Mouse (Mus musculus) cerebellum, adult 2 months (tissue): ENCODE results near the gene Dpp4. TPM values are rescaled to one million over a fixed set of nuclear protein-coding genes. Genes with fewer than 3 reads are reported as not detected.

Source experiments
- DNase-seq, 2 experiments: peaks; one replicate each; pipeline ENCODE4 v3.0.0; 2021
- H3K27ac ChIP-seq: fragments of 200-500 bp; 2 replicates; pipeline ENCODE4 v1.5.1; 2012; ENCODE audit warnings: low read length, control low read depth, inconsistent platforms; ENCODE audit not compliant: insufficient read depth
- H3K27me3 ChIP-seq: fragments of 200-500 bp; 2 replicates; pipeline ENCODE4 v1.6.1; 2012; ENCODE audit warnings: inconsistent platforms, mild to moderate bottlenecking, low read length, moderate library complexity; ENCODE audit not compliant: control insufficient read depth, insufficient read depth
- H3K4me1 ChIP-seq: fragments of 200-500 bp; 2 replicates; pipeline ENCODE4 v1.6.1; 2011; ENCODE audit warnings: low read length; ENCODE audit not compliant: control insufficient read depth, insufficient read depth
- H3K4me3 ChIP-seq: fragments of 200-500 bp; replicated peaks from 2 replicates; pipeline ENCODE3; 2011; ENCODE audit warnings: mild to moderate bottlenecking, low read depth, low read length, control low read depth; ENCODE audit not compliant: insufficient read depth
- CTCF ChIP-seq: fragments of 200-500 bp; IDR thresholded peaks from 2 replicates; pipeline ENCODE4 v1.5.1; 2011; ENCODE audit warnings: low read depth, mild to moderate bottlenecking, control low read depth, low read length, moderate library complexity, borderline replicate concordance; ENCODE audit not compliant: insufficient read depth
- POLR2A ChIP-seq: fragments of 200-500 bp; IDR thresholded peaks from 2 replicates; pipeline ENCODE4 v1.6.1; 2011; ENCODE audit warnings: low read length, control low read depth, borderline replicate concordance; ENCODE audit not compliant: insufficient read depth
- WGBS: fragments of 180-500 bp; shearing (Covaris S2); methylation state at CpG from one replicate; pipeline ENCODE4 v1.1.7; 2018; 5-methylcytosine and 5-hydroxymethylcytosine counted together
- polyA plus RNA-seq: library from polyadenylated mRNA; depleted of rRNA; stranded (reverse); fragments of >200 nt; gene quantifications from 2 replicates; pipeline ENCODE4 v1.2.3, GENCODE M21; 2012

Gene Dpp4
- polyA plus RNA-seq, 1 experiment = 0.85 TPM

DNA sequence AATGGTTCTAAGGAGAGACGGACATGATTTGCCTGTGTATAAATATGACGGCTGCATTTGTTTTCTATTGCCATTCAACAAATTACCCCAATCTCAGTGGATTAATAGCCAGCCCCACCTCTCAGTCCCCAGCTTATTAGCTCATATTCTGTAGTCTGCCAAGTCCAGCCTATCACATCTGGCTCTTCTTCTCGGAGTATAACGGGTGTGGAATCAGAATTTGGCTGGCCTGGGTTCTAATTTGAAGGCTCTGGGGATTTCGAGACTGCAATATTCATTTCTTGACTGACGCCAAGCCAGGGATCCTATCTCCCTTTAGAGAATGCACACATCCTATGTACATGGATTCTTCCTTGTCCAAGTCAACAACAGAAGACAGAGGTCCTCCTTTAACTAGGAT lies 11.0 kb downstream of the Dpp4 start:
- no peak for DNase-seq
- no peak for TF ChIP-seq POLR2A
- TF ChIP-seq CTCF = no peak
- WGBS = 58% methylated on average over 6 of the region's 6 CpGs

DNA sequence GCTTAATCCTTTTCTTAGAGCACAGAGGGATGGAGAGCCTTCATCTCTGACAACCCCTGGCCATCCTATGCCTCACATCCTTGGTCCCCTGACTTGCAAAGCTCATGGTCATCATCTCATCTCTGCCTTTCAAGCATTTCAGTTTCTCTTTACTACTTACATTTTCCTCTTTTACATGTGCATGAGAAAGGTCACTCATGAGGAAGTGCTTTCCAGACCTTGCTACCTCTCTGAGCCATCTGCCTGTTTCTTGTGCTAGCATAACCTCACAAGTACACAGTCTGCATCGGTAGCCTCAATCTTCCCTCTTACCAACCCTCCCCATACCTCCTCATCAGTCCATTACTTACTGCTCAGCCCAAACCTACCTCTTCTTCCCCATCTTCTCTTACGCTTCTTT lies 12.2 kb downstream of the Dpp4 start:
- no peak for DNase-seq
- WGBS = 93% methylated on average over 2 of the region's 2 CpGs
- H3K27ac ChIP-seq = no peak overlapping the region
- H3K27me3 ChIP-seq = no peaks in the 10 kb centered on the region
- H3K4me1 ChIP-seq = no peaks in the 10 kb centered on the region
- H3K4me3 ChIP-seq = no peak overlapping the region
- TF ChIP-seq CTCF = no peak
- no peak for TF ChIP-seq POLR2A

More for the DNA sequence above, 11.0 kb downstream of the Dpp4 start:
- Histone ChIP-seq H3K27me3 (no peaks in the 10 kb centered on the region), H3K27ac (no peak overlapping the region), H3K4me1 (no peaks in the 10 kb centered on the region), H3K4me3 (no peak overlapping the region)

DNA sequence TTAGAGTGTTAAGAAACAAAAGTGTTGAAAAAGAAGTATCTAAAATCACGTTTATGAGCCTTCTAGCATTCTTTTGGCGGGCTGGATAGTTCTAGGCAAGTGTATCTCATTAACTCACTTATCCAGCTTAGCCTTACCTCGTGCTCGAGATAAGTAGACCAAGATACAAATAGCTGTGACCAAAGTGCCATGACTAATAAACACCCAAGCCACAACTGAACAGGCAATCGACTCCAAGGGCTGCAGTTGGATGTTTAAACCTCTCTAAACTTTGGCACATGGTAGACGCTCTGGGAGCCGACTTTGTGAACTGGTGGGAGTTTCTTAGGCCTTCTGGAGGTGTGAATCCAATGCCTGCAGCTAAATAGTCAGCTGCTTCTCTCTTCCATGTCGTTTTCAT lies 12.7 kb downstream of the Dpp4 start:
- 73% methylated on average over 8 of the region's 8 CpGs for WGBS
- H3K4me1 ChIP-seq = no peaks in the 10 kb centered on the region
- no peak for TF ChIP-seq POLR2A

DNA sequence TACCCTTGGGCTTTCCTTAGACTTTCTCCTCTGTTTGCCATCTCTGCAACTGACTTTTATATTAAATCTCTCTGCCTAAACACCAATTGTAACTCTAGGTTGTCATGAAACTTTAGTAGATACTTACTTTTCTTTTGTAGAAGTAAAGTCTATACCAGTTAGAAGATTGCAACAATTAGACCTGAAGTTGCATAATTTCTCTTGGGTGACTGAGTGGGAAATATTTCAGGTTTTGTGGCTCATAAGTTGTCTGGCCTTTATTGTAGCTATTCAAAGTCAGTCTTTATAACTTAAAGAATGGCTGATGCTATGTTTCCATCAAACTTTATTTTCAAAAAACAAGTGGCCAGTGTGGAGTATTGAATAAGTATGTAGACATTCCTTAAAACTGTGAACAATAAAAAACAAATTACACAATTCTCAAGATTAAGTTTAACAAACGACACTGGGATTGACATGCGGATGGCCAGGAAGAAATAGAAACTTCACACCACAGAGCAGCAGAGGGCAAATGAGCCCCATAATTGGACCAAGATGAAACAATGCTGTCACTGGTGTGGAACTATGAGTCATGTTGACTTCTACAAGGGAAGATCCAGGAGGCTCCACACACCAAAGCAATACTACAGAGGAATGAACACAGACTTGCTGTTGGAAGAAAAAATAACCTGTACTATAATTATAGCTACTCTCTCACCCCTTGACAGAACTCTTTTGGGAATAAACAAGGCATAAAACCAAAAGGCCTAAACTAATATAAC lies 13.7 kb downstream of the Dpp4 start:
- no peak overlapping the region for H3K27ac ChIP-seq
- no peak for DNase-seq
- 90% methylated on average over 2 of the region's 2 CpGs for WGBS
- H3K4me3 ChIP-seq = no peak overlapping the region
- H3K27me3 ChIP-seq = no peaks in the 10 kb centered on the region
- TF ChIP-seq CTCF (no peak), POLR2A (no peak)
- H3K4me1 ChIP-seq = no peaks in the 10 kb centered on the region

More for the DNA sequence above, 12.7 kb downstream of the Dpp4 start:
- no peak overlapping the region for H3K4me3 ChIP-seq
- no peak for DNase-seq
- H3K27me3 ChIP-seq = no peaks in the 10 kb centered on the region
- H3K27ac ChIP-seq = no peak overlapping the region

DNA sequence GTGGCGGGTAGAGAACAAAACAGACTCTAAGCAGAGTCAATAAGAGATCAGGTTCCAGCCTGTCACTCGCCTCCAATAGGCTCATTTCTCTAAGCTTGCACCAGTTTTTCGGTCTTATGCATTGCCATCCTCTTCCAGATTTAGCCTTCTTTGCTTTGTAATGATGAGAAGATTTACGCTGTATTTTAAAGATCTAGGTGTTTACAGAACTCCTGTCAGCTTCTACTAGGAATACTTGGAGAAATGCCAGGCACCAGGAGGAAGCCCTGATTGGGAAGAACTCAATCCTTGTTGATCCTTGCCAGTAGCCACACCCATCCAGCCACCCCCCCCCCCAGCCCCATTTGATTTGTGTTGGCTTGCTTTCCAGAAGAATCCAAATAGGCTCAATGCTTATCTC lies 14.4 kb downstream of the Dpp4 start:
- no peak for DNase-seq
- Histone ChIP-seq H3K4me1 (no peaks in the 10 kb centered on the region), H3K4me3 (no peak overlapping the region), H3K27me3 (no peaks in the 10 kb centered on the region), H3K27ac (no peak overlapping the region)
- TF ChIP-seq CTCF (no peak), POLR2A (no peak)
- WGBS = 90% methylated on average over 4 of the region's 4 CpGs

DNA sequence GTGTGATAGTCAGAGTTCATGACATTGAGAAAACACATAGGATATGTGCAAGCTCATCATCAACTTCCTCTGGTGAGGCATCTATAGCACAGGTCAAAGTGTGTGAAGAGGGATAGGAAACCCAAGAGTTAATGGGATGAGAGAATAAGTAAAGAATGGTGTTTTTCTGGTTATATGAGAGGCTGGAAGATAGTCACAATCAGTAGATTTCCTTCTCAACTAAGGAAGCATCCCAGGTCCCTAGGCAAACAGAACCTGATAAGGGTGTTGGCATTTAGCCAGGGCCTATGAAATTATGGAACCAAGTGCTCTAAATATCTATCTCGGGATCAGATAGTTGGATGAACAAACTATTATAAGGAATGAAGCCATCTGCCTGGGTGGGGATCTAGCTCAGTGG lies 15.2 kb downstream of the Dpp4 start:
- WGBS = 80% methylated on average over 1 of the region's 1 CpGs
- Histone ChIP-seq H3K4me3 (no peak overlapping the region), H3K4me1 (no peaks in the 10 kb centered on the region), H3K27me3 (no peaks in the 10 kb centered on the region), H3K27ac (no peak overlapping the region)
- no peak for DNase-seq
- no peak for TF ChIP-seq CTCF

DNA sequence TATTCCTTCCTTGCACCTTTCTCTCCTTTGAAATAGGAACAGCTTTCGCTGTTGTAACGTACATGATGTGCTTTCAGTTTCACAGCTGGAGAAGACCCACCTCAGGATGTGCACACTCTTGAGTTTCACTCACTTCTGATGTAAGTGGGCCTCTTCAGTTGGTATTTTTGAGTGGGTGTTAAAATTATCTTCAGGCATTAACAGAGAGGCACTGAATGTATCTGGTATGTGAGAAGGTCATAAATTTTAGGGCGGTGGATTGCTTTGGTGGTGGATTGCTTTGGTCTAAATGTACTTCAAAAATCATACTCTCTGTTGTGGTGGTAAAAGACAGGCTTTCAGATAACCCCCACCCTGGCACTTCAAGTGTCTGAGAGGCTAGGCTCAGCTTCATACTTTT lies 17.2 kb downstream of the Dpp4 start:
- no peak for TF ChIP-seq POLR2A
- no peak overlapping the region for H3K27ac ChIP-seq
- H3K27me3 ChIP-seq = no peaks in the 10 kb centered on the region
- H3K4me3 ChIP-seq = no peak overlapping the region
- H3K4me1 ChIP-seq = no peaks in the 10 kb centered on the region
- WGBS = 95% methylated on average over 3 of the region's 3 CpGs
- DNase-seq = no peak

DNA sequence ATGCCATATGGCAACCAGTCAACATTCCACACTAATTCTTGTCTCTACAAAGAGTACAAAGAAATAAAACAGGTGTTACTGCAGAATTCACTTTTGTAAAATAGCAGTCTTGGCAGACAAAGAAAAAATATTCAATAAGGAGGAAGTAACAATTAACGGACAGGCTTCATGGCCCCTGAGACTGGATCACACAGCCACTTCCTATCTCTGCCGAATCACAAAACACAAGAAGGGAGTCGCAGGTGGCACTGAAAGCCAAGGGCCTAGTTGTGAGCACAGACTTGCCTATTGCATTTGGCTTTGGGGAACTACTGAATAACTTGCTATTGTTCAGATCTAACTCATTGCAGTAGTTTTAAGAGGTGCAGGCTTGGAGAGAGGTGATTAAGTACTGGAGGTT lies 19.9 kb downstream of the Dpp4 start:
- no peak overlapping the region for H3K4me3 ChIP-seq
- no peaks in the 10 kb centered on the region for H3K27me3 ChIP-seq
- no peaks in the 10 kb centered on the region for H3K4me1 ChIP-seq
- no peak overlapping the region for H3K27ac ChIP-seq
- no peak for DNase-seq
- TF ChIP-seq CTCF (no peak), POLR2A (no peak)
- 70% methylated on average over 3 of the region's 3 CpGs for WGBS

DNA sequence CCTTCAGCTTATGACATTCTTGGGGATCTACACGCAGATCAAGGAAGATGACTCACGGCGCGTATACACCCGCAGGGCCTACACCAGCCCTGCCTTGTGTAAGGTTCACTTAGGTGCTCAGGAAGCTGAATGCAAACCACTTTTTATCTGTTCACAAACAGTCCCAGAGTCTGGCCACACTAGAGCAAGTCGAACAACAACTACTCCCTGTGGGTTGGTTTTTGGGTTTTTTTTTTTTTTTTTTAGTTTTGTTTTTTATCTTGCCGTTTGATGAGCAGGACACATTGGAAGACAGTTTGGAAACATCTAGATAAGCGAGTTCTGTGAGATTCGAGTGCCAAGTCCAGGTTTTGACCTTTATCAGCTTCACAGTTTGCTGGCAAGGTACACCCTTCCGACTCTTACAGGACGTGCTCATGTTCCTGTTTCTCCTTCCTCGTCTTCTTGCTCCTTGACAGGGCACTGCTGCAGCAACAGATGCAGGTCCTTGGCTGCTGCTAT lies 21.0 kb downstream of the Dpp4 start:
- 77% methylated on average over 12 of the region's 12 CpGs for WGBS
- Histone ChIP-seq H3K4me3 (no peak overlapping the region), H3K27ac (no peak overlapping the region), H3K27me3 (no peaks in the 10 kb centered on the region), H3K4me1 (no peaks in the 10 kb centered on the region)
- TF ChIP-seq POLR2A (no peak), CTCF (no peak)
- DNase-seq = no peak
